Mouse (Mus musculus) gastrocnemius, adult 8-10 months (tissue): ENCODE results near the gene Rgs2. TPM values are rescaled to one million over a fixed set of nuclear protein-coding genes. Genes with fewer than 3 reads are reported as not detected.

Experiments used
- DNase-seq, 2 experiments: peaks; one replicate each; pipeline ENCODE4 v3.0.0; 2022; ENCODE audit warnings: low spot score in 2 of 2
- total RNA-seq, 4 experiments: library from RNA; stranded (reverse); gene quantifications; 2 replicates each; pipeline ENCODE4 v1.2.4; 2022

Rgs2 gene
- total RNA-seq, 4 experiments from 2014 or later = 3.4 to 5.5 (median 4.1) TPM

- no peak for DNase-seq
These were observed 18.9 kb downstream of the Rgs2 start for GRCm38 (mm10) chr1:143984988-143985625.

GRCm38 (mm10) chr1:143982765-143983312, 21.1 kb downstream of the Rgs2 start:
- DNase-seq = no peak

- no peak for DNase-seq
These were observed 21.7 kb downstream of the Rgs2 start for GRCm38 (mm10) chr1:143982085-143982764.

- DNase-seq = no peak
These were observed 23.1 kb downstream of the Rgs2 start for GRCm38 (mm10) chr1:143980811-143981210.

GRCm38 (mm10) chr1:143974637-143975036, 29.3 kb downstream of the Rgs2 start:
- DNase-seq = no peak

GRCm38 (mm10) chr1:143962301-143962700, 41.7 kb downstream of the Rgs2 start:
- DNase-seq = no peak

- no peak for DNase-seq
These were observed 43.6 kb downstream of the Rgs2 start for GRCm38 (mm10) chr1:143960340-143960739.

- DNase-seq = no peak
These were observed 47.9 kb downstream of the Rgs2 start for GRCm38 (mm10) chr1:143956090-143956489.

- no peak for DNase-seq
These were observed 51.1 kb downstream of the Rgs2 start for GRCm38 (mm10) chr1:143952841-143953240.

Other genes with a start within 250 kb of the Rgs2 start
- gene Trove2, start 227.1 kb downstream of the Rgs2 start, total RNA-seq = 1 to 10 TPM; 2.8 to 3.6 (median 3.2) TPM
- gene Uchl5, start 226.9 kb downstream of the Rgs2 start, total RNA-seq = 10 to 100 TPM; 19.7 to 25.1 (median 22.2) TPM
- gene Rgs13, start 173.2 kb upstream of the Rgs2 start, total RNA-seq = not detected
- not detected for gene Rgs1, start 245.1 kb upstream of the Rgs2 start, total RNA-seq